Mouse (Mus musculus) myocyte (in vitro differentiated cells): ENCODE data around the gene Bag1. TPM values are rescaled to one million over a fixed set of nuclear protein-coding genes. Genes with fewer than 3 reads are reported as not detected.

Experiments
- H3K27me3 ChIP-seq: one replicate; pipeline ENCODE4 v1.6.1; 2011; ENCODE audit not compliant: control insufficient read depth, insufficient read depth, insufficient read length
- H3K36me3 ChIP-seq: one replicate; pipeline ENCODE4 v1.6.1; 2011; ENCODE audit not compliant: control insufficient read depth, insufficient read depth
- H3K4me2 ChIP-seq: one replicate; pipeline ENCODE4 v1.6.1; 2011; ENCODE audit warnings: low read depth, control low read depth
- H3K4me3 ChIP-seq: one replicate; pipeline ENCODE4 v1.5.1; 2011; ENCODE audit warnings: mild to moderate bottlenecking, control low read depth, moderate library complexity
- H3K79me2 ChIP-seq: one replicate; pipeline ENCODE4 v1.6.1; 2011; ENCODE audit not compliant: control insufficient read depth, insufficient read depth
- H3ac ChIP-seq: one replicate; pipeline ENCODE4 v1.6.1; 2011; ENCODE audit not compliant: control insufficient read depth, insufficient read length
- CEBPB ChIP-seq: IDR thresholded peaks from 2 replicates; pipeline ENCODE4 v1.6.1; 2011; ENCODE audit warnings: mild to moderate bottlenecking, moderate library complexity; ENCODE audit not compliant: poor library complexity, insufficient read depth, severe bottlenecking
- E2F4 ChIP-seq: IDR thresholded peaks from one replicate; pipeline ENCODE4 v1.6.1; 2011; ENCODE audit warnings: mild to moderate bottlenecking, control low read depth, moderate library complexity; ENCODE audit not compliant: insufficient read depth
- MAX ChIP-seq: IDR thresholded peaks from one replicate; pipeline ENCODE4 v1.6.1; 2011; ENCODE audit warnings: low read depth, mild to moderate bottlenecking, control low read depth
- MYOD1 ChIP-seq, 3 experiments: IDR thresholded peaks; one replicate each; pipeline ENCODE4 v1.6.1; 2011; ENCODE audit warnings: control low read depth in 2 of 3, low read depth in 2 of 3, mild to moderate bottlenecking in 2 of 3, moderate library complexity in 1 of 3; ENCODE audit not compliant: insufficient read length in 2 of 3, control insufficient read depth in 1 of 3
- MYOG ChIP-seq, 3 experiments: IDR thresholded peaks; one replicate each; pipeline ENCODE4 v1.6.1; 2011; ENCODE audit warnings: control low read depth in 2 of 3, low read depth in 2 of 3, mild to moderate bottlenecking in 2 of 3; ENCODE audit not compliant: insufficient read length in 2 of 3, control insufficient read depth in 1 of 3, insufficient read depth in 1 of 3
- POLR2A ChIP-seq: IDR thresholded peaks from one replicate; pipeline ENCODE4 v1.6.1; 2011; ENCODE audit warnings: low read depth, mild to moderate bottlenecking, control low read depth, moderate library complexity; ENCODE audit not compliant: insufficient read length
- POLR2AphosphoS2 ChIP-seq: IDR thresholded peaks from one replicate; pipeline ENCODE4 v1.6.1; 2011; ENCODE audit warnings: low read depth, control low read depth; ENCODE audit not compliant: insufficient read length
- REST ChIP-seq: IDR thresholded peaks from one replicate; pipeline ENCODE4 v1.6.1; 2011; ENCODE audit warnings: mild to moderate bottlenecking, control low read depth, moderate library complexity; ENCODE audit not compliant: insufficient read depth, insufficient read length
- SRF ChIP-seq: IDR thresholded peaks from one replicate; pipeline ENCODE4 v1.6.1; 2011; ENCODE audit warnings: low read depth; ENCODE audit not compliant: control insufficient read depth, insufficient read length
- TCF12 ChIP-seq: IDR thresholded peaks from one replicate; pipeline ENCODE4 v1.6.1; 2011; ENCODE audit warnings: mild to moderate bottlenecking, control low read depth; ENCODE audit not compliant: poor library complexity, insufficient read depth, severe bottlenecking
- TCF3 ChIP-seq: IDR thresholded peaks from one replicate; pipeline ENCODE4 v1.6.1; 2011; ENCODE audit warnings: low read depth, control low read depth; ENCODE audit not compliant: insufficient read length
- USF1 ChIP-seq: IDR thresholded peaks from one replicate; pipeline ENCODE4 v1.6.1; 2011; ENCODE audit warnings: low read depth, mild to moderate bottlenecking, control low read depth, moderate library complexity
- polyA plus RNA-seq: library from polyadenylated mRNA; unstranded; fragments of >200 nt; fragmentation: generic; extraction: Trizol; gene quantifications from one replicate; pipeline ENCODE4 v1.2.1, GENCODE M21; 2012; ENCODE audit warnings: missing spikeins

Bag1 gene
- polyA plus RNA-seq, 1 experiment: 330 TPM

GRCm38 (mm10) chr4:40963536-40963935 lies 15.4 kb upstream of the Bag1 start:
- Histone ChIP-seq H3K79me2 (no peaks in the 10 kb centered on the region), H3K27me3 (no peaks in the 10 kb centered on the region), H3K4me2 (no peak overlapping the region), H3ac (no peak overlapping the region), H3K36me3 (peaks cover 67% of the 10 kb centered on the region), H3K4me3 (no peak overlapping the region)
- TF ChIP-seq SRF (no peak), POLR2AphosphoS2 (no peak), MAX (no peak), MYOD1 (IDR thresholded peaks at IDR 0.05; ENCODE audit: control insufficient read depth in 1 of 3, insufficient read length in 2 of 3, low read depth in 2 of 3) (no peak), CEBPB (no peak), MYOG (IDR thresholded peaks at IDR 0.05; ENCODE audit: control insufficient read depth in 1 of 3, insufficient read depth in 1 of 3, insufficient read length in 2 of 3, low read depth in 2 of 3) (no peak), POLR2A (no peak), TCF12 (no peak), TCF3 (no peak)

GRCm38 (mm10) chr4:40955942-40956341 lies 7.8 kb upstream of the Bag1 start:
- H3ac ChIP-seq: no peak overlapping the region
- peaks cover 63% of the 10 kb centered on the region for H3K36me3 ChIP-seq
- H3K4me2 ChIP-seq: no peak overlapping the region
- no peaks in the 10 kb centered on the region for H3K79me2 ChIP-seq
- H3K27me3 ChIP-seq: no peaks in the 10 kb centered on the region
- no peak overlapping the region for H3K4me3 ChIP-seq
- TF ChIP-seq TCF3 (no peak), REST (no peak), E2F4 (no peak), MYOG (IDR thresholded peaks at IDR 0.05; ENCODE audit: control insufficient read depth in 1 of 3, insufficient read depth in 1 of 3, insufficient read length in 2 of 3, low read depth in 2 of 3) (no peak), SRF (no peak), POLR2A (no peak), CEBPB (no peak), TCF12 (no peak), USF1 (no peak)

- Histone ChIP-seq H3K27me3 (no peaks in the 10 kb centered on the region), H3K4me3 (no peak overlapping the region), H3K79me2 (peaks cover 20% of the 10 kb centered on the region), H3ac (no peak overlapping the region), H3K4me2 (no peak overlapping the region), H3K36me3 (peaks cover 47% of the 10 kb centered on the region)
- TF ChIP-seq E2F4: no peak
- TF ChIP-seq MAX: no peak
Observed at GRCm38 (mm10) chr4:40953521-40953920, 5.4 kb upstream of the Bag1 start.

GRCm38 (mm10) chr4:40947565-40948159 lies 432 bp downstream of the Bag1 start:
- Histone ChIP-seq H3K4me3 (peak overlapping the region; percentile 61), H3K27me3 (no peaks in the 10 kb centered on the region), H3K36me3 (peaks cover 34% of the 10 kb centered on the region), H3K79me2 (peaks cover 43% of the 10 kb centered on the region), H3K4me2 (peak overlapping the region; percentile 67), H3ac (peak overlapping the region; percentile 80)
- TF ChIP-seq TCF3 (peak; percentile 16), POLR2AphosphoS2 (no peak)

- TF ChIP-seq REST: no peak
- TF ChIP-seq MYOD1 (IDR thresholded peaks at IDR 0.05; ENCODE audit: control insufficient read depth in 1 of 3, insufficient read length in 2 of 3, low read depth in 2 of 3): no peak
- TF ChIP-seq CEBPB: no peak
- TF ChIP-seq MYOG (IDR thresholded peaks at IDR 0.05; ENCODE audit: control insufficient read depth in 1 of 3, insufficient read depth in 1 of 3, insufficient read length in 2 of 3, low read depth in 2 of 3): no peak
- TF ChIP-seq POLR2AphosphoS2: no peak
- no peak for TF ChIP-seq TCF3
- no peak for TF ChIP-seq SRF
- TF ChIP-seq TCF12: no peak
- TF ChIP-seq USF1: no peak
- TF ChIP-seq E2F4: no peak
- TF ChIP-seq POLR2A: no peak
- TF ChIP-seq MAX: no peak
- H3K36me3 ChIP-seq: peaks cover 36% of the 10 kb centered on the region
Observed at GRCm38 (mm10) chr4:40946516-40947121, 1.5 kb downstream of the Bag1 start.

More at GRCm38 (mm10) chr4:40946516-40947121, 1.5 kb downstream of the Bag1 start:
- Histone ChIP-seq H3K27me3 (no peaks in the 10 kb centered on the region), H3ac (no peak overlapping the region), H3K4me3 (peak overlapping the region; percentile 61), H3K79me2 (peaks cover 43% of the 10 kb centered on the region), H3K4me2 (peak overlapping the region; percentile 67)
